Mouse (Mus musculus): ENCODE measurements around the gene Gpr6. TPM values are rescaled to one million over a fixed set of nuclear protein-coding genes. Genes with fewer than 3 reads are reported as not detected.
A peak's percentile ranks its signal among the peaks of the same experiment; 100 is the strongest.

Gpr6 gene
- polyA plus RNA-seq (2014; fragmentation: Nextera tagmentation; extraction: Ambion mirVana), result 3.5 and 4.3 TPM in 2 replicates

DNA sequence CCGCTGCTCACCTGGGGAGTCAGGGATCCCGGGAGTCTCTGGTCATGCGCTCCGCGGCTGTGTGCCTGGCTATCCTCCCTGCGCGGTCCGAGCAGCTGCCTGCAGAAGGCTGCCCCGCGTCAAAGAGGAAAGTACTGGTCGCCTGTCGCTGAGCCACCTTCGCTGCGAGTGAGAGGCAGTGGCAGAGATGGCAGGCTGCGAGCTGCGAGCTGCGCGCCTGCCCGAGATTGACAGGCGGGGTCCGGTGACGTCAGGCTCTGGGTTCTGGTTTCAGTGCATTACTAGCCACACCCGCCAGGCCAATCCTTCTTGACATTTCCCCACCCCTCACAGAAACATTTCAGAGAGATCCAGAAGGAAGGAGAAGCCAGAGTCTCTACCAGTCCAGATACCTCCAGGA lies at the start of gene Gpr6:
TSS of gene Gpr6 (minus strand) at position 170 of the 400 bp plus-strand sequence.
- Histone ChIP-seq H3K9me3 (ENCODE audit: control insufficient read depth, low read length) (no peaks in the 10 kb centered on the region), H3K4me3 (replicated peaks; ENCODE audit: low read depth, low read length) (peak within 1 kb of the TSS; percentile 56), H3K27me3 (ENCODE audit: control insufficient read depth, insufficient read depth, low read length) (peaks cover 22% of the 10 kb centered on the region), H3K36me3 (ENCODE audit: control insufficient read depth, insufficient read depth, low read length) (no peaks in the 10 kb centered on the region), H3K4me1 (ENCODE audit: control insufficient read depth, insufficient read depth, low read length) (peaks cover 15% of the 10 kb centered on the region; the same call in 1 of the 2 replicates), H3K27ac (replicated peaks; ENCODE audit: low read depth, low read length) (peak within 1 kb of the TSS; percentile 57), H3K4me2 (ENCODE audit: low read length) (peak within 1 kb of the TSS; percentile 93), H3K9ac (replicated peaks; ENCODE audit: low read length) (peak within 1 kb of the TSS; percentile 68)
- ATAC-seq (ENCODE audit: low FRiP score, low TSS enrichment), result peak; percentile 77
- DNase-seq, result peak; percentile 81
- under 1% methylated on average over 23 of the region's 23 CpGs for WGBS

DNA sequence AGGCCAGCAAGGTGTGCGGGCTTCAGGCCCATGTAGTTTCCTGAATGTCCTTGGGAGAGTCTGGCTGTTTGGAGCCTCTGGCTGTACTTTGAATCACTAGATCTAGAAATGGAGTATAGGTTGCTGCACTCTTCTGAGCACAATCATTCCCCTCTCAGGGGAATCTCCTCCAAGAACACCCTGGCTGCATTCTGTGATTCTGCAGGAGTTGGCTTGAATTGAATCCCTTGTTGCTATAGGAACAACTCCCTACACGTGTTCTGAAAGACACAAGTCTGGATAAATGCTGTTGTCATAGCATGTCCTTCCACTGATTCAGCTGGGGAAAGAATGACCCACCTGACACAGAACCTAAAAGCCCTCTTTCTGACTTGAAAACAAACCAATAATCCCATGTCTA lies 28.0 kb upstream of the Gpr6 start:
- Histone ChIP-seq H3K4me3 (replicated peaks; ENCODE audit: low read depth, low read length) (no peak overlapping the region), H3K9ac (replicated peaks; ENCODE audit: low read length) (no peak overlapping the region), H3K4me2 (ENCODE audit: low read length) (no peak overlapping the region), H3K36me3 (ENCODE audit: control insufficient read depth, insufficient read depth, low read length) (no peaks in the 10 kb centered on the region), H3K4me1 (ENCODE audit: control insufficient read depth, insufficient read depth, low read length) (no peaks in the 10 kb centered on the region), H3K27ac (replicated peaks; ENCODE audit: low read depth, low read length) (no peak overlapping the region), H3K9me3 (ENCODE audit: control insufficient read depth, low read length) (no peaks in the 10 kb centered on the region), H3K27me3 (ENCODE audit: control insufficient read depth, insufficient read depth, low read length) (no peaks in the 10 kb centered on the region)
- WGBS, result 60% methylated on average over 2 of the region's 2 CpGs
- ATAC-seq (ENCODE audit: low FRiP score, low TSS enrichment) (no peak), DNase-seq (peak; percentile 18)

DNA sequence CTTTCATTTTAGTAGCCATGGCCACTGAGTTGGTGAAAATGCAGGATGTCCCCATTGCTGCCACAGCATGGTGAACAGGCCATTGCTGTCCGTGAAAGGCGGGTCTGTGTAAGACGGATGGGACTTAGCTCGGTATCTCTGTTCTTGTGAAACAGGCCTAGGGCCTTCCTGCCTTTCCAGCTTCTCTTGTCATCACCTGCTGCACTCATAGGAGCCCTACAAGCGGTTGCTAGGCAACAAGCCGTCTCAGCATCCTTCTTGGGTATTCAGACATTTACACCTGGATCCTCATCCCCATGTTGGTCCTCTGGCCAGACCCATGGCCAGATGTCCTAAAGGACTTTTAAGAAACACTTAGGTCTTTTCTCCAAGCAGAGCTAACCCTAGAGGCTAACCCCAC lies 26.1 kb upstream of the Gpr6 start:
- no peaks in the 10 kb centered on the region for H3K36me3 ChIP-seq (ENCODE audit: control insufficient read depth, insufficient read depth, low read length)
- H3K27ac ChIP-seq (replicated peaks; ENCODE audit: low read depth, low read length), result no peak overlapping the region
- DNase-seq (peak; percentile 72), ATAC-seq (ENCODE audit: low FRiP score, low TSS enrichment) (no peak)
- H3K4me2 ChIP-seq (ENCODE audit: low read length), result no peak overlapping the region
- no peaks in the 10 kb centered on the region for H3K4me1 ChIP-seq (ENCODE audit: control insufficient read depth, insufficient read depth, low read length)
- H3K27me3 ChIP-seq (ENCODE audit: control insufficient read depth, insufficient read depth, low read length), result no peaks in the 10 kb centered on the region
- H3K4me3 ChIP-seq (replicated peaks; ENCODE audit: low read depth, low read length), result no peak overlapping the region
- 86% methylated on average over 6 of the region's 6 CpGs for WGBS
- H3K9me3 ChIP-seq (ENCODE audit: control insufficient read depth, low read length), result no peaks in the 10 kb centered on the region
- no peak overlapping the region for H3K9ac ChIP-seq (replicated peaks; ENCODE audit: low read length)

DNA sequence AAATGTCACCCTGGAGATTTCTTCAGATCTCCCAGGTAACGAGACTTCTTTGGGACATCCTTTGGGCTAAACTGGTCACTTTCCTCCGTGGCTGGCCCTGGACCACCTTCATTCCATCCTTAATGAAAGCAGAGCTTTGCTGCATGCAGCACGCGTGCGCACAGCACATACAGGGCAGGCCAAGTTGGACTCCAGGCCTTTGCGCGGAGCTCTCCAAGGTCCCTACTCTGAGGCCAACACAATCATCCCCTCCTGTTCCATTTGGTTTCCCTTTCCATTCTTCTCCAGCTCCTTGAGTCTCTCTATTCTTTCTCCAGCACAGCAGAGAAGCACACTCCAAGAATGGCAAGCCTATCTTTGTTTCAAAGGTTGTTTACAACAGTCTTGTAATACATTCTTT lies 16.8 kb upstream of the Gpr6 start:
- Histone ChIP-seq H3K4me1 (ENCODE audit: control insufficient read depth, insufficient read depth, low read length) (no peaks in the 10 kb centered on the region), H3K27me3 (ENCODE audit: control insufficient read depth, insufficient read depth, low read length) (no peaks in the 10 kb centered on the region), H3K4me3 (replicated peaks; ENCODE audit: low read depth, low read length) (no peak overlapping the region), H3K27ac (replicated peaks; ENCODE audit: low read depth, low read length) (no peak overlapping the region), H3K4me2 (ENCODE audit: low read length) (no peak overlapping the region), H3K9me3 (ENCODE audit: control insufficient read depth, low read length) (no peaks in the 10 kb centered on the region), H3K9ac (replicated peaks; ENCODE audit: low read length) (no peak overlapping the region), H3K36me3 (ENCODE audit: control insufficient read depth, insufficient read depth, low read length) (no peaks in the 10 kb centered on the region)
- WGBS, result 67% methylated on average over 7 of the region's 7 CpGs
- no peak for DNase-seq
- ATAC-seq (ENCODE audit: low FRiP score, low TSS enrichment), result no peak

DNA sequence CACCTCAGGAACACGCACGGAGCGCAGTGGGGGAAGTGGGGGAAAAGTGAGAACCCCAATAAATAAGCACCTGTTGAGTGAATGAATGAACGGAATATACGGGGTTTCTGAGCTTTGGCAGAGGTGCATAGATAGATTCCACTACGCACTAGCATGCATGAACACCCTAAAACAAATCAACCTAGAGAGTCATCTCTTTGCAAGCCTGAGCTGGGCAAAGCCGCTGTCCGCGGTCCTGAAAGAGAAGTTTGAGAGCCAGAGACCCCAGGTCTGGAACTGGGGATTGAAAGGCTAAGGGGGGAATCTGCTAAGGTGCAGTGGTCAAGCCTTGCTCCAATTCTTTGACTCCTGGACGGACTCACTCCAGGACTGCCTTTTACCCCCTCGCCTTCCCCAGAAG lies 389 bp downstream of the Gpr6 start:
- peak overlapping the region; percentile 56 for H3K4me3 ChIP-seq (replicated peaks; ENCODE audit: low read depth, low read length)
- H3K27ac ChIP-seq (replicated peaks; ENCODE audit: low read depth, low read length), result peak overlapping the region; percentile 57; the same call in 1 of the 2 replicates

DNA sequence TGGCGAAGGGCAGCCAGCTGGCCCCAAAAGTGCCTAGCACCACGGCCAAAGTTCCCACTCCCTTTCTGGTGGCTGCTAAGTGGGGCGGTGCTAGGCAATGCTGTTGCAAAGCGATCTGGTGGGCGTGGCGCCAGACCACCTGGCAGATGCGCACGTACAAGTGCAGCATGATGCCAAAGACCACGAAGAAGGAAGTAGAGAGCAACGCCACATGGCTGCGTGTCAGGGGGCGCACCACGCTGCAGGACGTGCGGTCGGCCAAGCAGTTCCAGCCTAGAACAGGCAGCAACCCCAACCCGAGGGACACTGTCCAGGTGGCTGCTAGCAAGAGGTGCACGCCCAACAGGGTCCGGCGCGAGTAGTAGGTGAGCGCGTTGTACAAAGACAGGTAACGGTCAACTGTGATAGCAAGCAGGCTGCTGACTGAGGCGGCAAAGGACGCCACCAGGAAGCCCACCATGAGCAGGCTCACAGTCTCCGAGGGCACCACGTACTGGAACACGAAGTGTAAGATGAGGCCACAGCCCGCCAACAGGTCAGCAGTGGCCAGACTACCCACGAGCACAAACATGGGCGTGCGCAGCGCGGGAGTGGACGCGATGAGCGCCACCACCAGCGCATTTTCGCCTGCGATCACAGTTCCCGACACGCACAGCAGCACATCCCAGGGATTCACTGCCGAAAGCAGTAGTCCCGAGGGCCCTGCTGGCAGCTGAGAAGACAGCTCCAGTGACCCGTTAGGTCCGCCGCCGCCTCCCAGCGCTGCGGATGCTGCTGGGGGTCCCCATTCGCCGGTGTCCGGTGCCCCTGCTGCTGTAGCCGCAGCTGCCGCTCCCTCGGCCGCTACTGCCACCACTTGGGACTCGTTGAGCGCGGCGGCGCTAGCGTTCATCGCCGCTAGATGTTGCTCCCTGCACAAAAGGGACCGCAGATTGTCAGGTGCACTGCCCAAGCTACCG lies 1.1 kb downstream of the Gpr6 start:
- Histone ChIP-seq H3K27ac (replicated peaks; ENCODE audit: low read depth, low read length) (peak overlapping the region; percentile 57), H3K4me2 (ENCODE audit: low read length) (peak overlapping the region; percentile 93), H3K9me3 (ENCODE audit: control insufficient read depth, low read length) (no peaks in the 10 kb centered on the region), H3K9ac (replicated peaks; ENCODE audit: low read length) (peak overlapping the region; percentile 68), H3K36me3 (ENCODE audit: control insufficient read depth, insufficient read depth, low read length) (no peaks in the 10 kb centered on the region), H3K4me3 (replicated peaks; ENCODE audit: low read depth, low read length) (peak overlapping the region; percentile 56), H3K27me3 (ENCODE audit: control insufficient read depth, insufficient read depth, low read length) (peaks cover 22% of the 10 kb centered on the region), H3K4me1 (ENCODE audit: control insufficient read depth, insufficient read depth, low read length) (peaks cover 15% of the 10 kb centered on the region; the same call in 1 of the 2 replicates)
- WGBS, result 2% methylated on average over 68 of the region's 68 CpGs
- DNase-seq, result peak; percentile 86
- ATAC-seq (ENCODE audit: low FRiP score, low TSS enrichment), result peak; percentile 62

More for the DNA sequence above, 389 bp downstream of the Gpr6 start:
- Histone ChIP-seq H3K27me3 (ENCODE audit: control insufficient read depth, insufficient read depth, low read length) (peaks cover 22% of the 10 kb centered on the region), H3K4me1 (ENCODE audit: control insufficient read depth, insufficient read depth, low read length) (peaks cover 15% of the 10 kb centered on the region; the same call in 1 of the 2 replicates), H3K9me3 (ENCODE audit: control insufficient read depth, low read length) (no peaks in the 10 kb centered on the region), H3K4me2 (ENCODE audit: low read length) (peak overlapping the region; percentile 93), H3K9ac (replicated peaks; ENCODE audit: low read length) (peak overlapping the region; percentile 40; the same call in 1 of the 2 replicates), H3K36me3 (ENCODE audit: control insufficient read depth, insufficient read depth, low read length) (no peaks in the 10 kb centered on the region)
- WGBS, result 2% methylated on average over 11 of the region's 11 CpGs
- ATAC-seq (ENCODE audit: low FRiP score, low TSS enrichment) (0 out of 2 replicates have a peak, but pooled peaks have one; percentile 2), DNase-seq (peak; percentile 74)

DNA sequence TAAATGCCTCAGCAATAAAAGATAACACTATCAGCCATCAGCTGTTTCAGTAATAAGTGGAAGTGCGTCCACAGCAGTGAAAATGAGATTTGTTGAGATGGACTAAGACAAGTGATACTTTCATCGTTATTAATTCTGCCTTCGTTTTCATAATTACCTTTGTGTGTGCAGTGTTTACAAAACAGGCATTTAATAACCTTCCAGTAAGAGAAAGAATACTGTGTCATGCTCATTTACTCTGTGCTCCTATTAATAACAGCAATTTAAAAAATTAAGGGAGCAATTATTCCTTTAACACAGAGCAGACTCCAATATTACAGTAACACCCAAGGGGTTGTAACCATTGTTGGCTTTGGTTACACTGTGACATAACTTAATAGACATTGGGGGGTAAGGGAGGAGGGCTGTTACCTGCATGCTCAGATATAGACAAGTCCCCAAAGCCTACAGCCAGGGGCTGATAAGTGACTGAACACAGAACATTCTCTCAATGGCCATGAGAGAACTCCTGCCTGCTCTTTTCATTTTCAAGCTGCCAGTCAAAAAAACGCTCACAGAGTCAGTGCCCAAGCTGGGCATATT lies 11.7 kb downstream of the Gpr6 start:
- H3K27me3 ChIP-seq (ENCODE audit: control insufficient read depth, insufficient read depth, low read length), result no peaks in the 10 kb centered on the region
- no peak overlapping the region for H3K4me2 ChIP-seq (ENCODE audit: low read length)
- no peak overlapping the region; the same call in 1 of the 2 replicates for H3K27ac ChIP-seq (replicated peaks; ENCODE audit: low read depth, low read length)
- no peak overlapping the region for H3K9ac ChIP-seq (replicated peaks; ENCODE audit: low read length)
- H3K9me3 ChIP-seq (ENCODE audit: control insufficient read depth, low read length), result no peaks in the 10 kb centered on the region
- ATAC-seq (ENCODE audit: low FRiP score, low TSS enrichment) (no peak), DNase-seq (no peak)
- no peaks in the 10 kb centered on the region for H3K36me3 ChIP-seq (ENCODE audit: control insufficient read depth, insufficient read depth, low read length)
- WGBS, result 64% methylated on average over 4 of the region's 4 CpGs
- H3K4me3 ChIP-seq (replicated peaks; ENCODE audit: low read depth, low read length), result no peak overlapping the region
- H3K4me1 ChIP-seq (ENCODE audit: control insufficient read depth, insufficient read depth, low read length), result no peaks in the 10 kb centered on the region

DNA sequence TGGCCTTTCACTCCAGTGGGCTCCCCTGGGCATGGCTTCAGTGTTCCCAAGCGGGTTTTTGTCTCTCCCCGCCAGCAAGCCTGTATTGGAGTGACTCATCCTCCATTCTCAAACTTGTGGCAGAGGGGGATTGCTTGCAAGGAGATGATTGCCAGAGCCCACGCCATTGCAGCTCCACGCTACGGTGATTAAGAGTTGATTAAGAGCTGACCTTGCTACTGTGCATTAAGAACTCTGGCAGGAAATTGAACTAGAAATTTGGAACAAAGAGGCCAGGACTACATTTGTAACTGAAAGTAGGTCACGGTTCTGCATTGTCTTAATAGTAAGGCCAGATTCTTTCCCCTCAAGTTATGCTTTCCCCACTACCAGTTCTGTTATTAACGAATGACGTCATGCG lies 16.5 kb downstream of the Gpr6 start:
- ATAC-seq (ENCODE audit: low FRiP score, low TSS enrichment), result no peak
- H3K4me1 ChIP-seq (ENCODE audit: control insufficient read depth, insufficient read depth, low read length), result no peaks in the 10 kb centered on the region

More for the DNA sequence above, 16.5 kb downstream of the Gpr6 start:
- Histone ChIP-seq H3K36me3 (ENCODE audit: control insufficient read depth, insufficient read depth, low read length) (no peaks in the 10 kb centered on the region), H3K4me3 (replicated peaks; ENCODE audit: low read depth, low read length) (no peak overlapping the region), H3K27me3 (ENCODE audit: control insufficient read depth, insufficient read depth, low read length) (no peaks in the 10 kb centered on the region), H3K9ac (replicated peaks; ENCODE audit: low read length) (no peak overlapping the region), H3K9me3 (ENCODE audit: control insufficient read depth, low read length) (no peaks in the 10 kb centered on the region), H3K27ac (replicated peaks; ENCODE audit: low read depth, low read length) (no peak overlapping the region), H3K4me2 (ENCODE audit: low read length) (no peak overlapping the region)
- no peak for DNase-seq
- 57% methylated on average over 9 of the region's 9 CpGs for WGBS
